Mouse (Mus musculus): ENCODE results near the gene Snrpd2.

Gene Snrpd2

GRCm38 (mm10) chr7:19175708-19176515, 26.4 kb downstream of the Snrpd2 start, which contains the start of gene Eml2:
Eml2 (plus strand) TSS chr7:19176421.
- in situ Hi-C loops (cut with MboI; ENCODE audit: unreplicated experiment in 2 of 2): no loop called here

- in situ Hi-C loops (cut with MboI; ENCODE audit: unreplicated experiment in 2 of 2): no loop called here
Observed at GRCm38 (mm10) chr7:19176516-19176947, 27.0 kb downstream of the Snrpd2 start.

- in situ Hi-C loops (cut with MboI; ENCODE audit: unreplicated experiment in 2 of 2): no loop called here
Observed at GRCm38 (mm10) chr7:19177216-19177615, 27.7 kb downstream of the Snrpd2 start.

GRCm38 (mm10) chr7:19178035-19178434, 28.5 kb downstream of the Snrpd2 start:
- in situ Hi-C loops (cut with MboI; ENCODE audit: unreplicated experiment in 2 of 2): no loop called here

- in situ Hi-C loops (cut with MboI; ENCODE audit: unreplicated experiment in 2 of 2): no loop called here
Observed at GRCm38 (mm10) chr7:19178443-19179092, 29.0 kb downstream of the Snrpd2 start.

GRCm38 (mm10) chr7:19179173-19179572, 29.7 kb downstream of the Snrpd2 start:
- in situ Hi-C loops (cut with MboI; ENCODE audit: unreplicated experiment in 2 of 2): no loop called here

- in situ Hi-C loops (cut with MboI; ENCODE audit: unreplicated experiment in 2 of 2): loop anchor here (5.0 kb wide), 2 partner anchors 52 to 182 kb away; no protein-coding TSS in a partner anchor
Observed at GRCm38 (mm10) chr7:19179936-19180335, 30.4 kb downstream of the Snrpd2 start.

GRCm38 (mm10) chr7:19180862-19181429, 31.4 kb downstream of the Snrpd2 start:
- in situ Hi-C loops (cut with MboI; ENCODE audit: unreplicated experiment in 2 of 2): loop anchor here (5.0 kb wide), 2 partner anchors 51 to 181 kb away; no protein-coding TSS in a partner anchor

- in situ Hi-C loops (cut with MboI; ENCODE audit: unreplicated experiment in 2 of 2): loop anchor here (5.0 kb wide), 2 partner anchors 48 to 178 kb away; no protein-coding TSS in a partner anchor
Observed at GRCm38 (mm10) chr7:19184250-19184649, 34.7 kb downstream of the Snrpd2 start.

GRCm38 (mm10) chr7:19184758-19185157, 35.2 kb downstream of the Snrpd2 start:
- in situ Hi-C loops (cut with MboI; ENCODE audit: unreplicated experiment in 2 of 2): loop anchor here (5.0 kb wide), 2 partner anchors 48 to 178 kb away; no protein-coding TSS in a partner anchor

GRCm38 (mm10) chr7:19194676-19195075, 45.2 kb downstream of the Snrpd2 start:
- in situ Hi-C loops (cut with MboI; ENCODE audit: unreplicated experiment in 2 of 2): loop anchor here (5.0 kb wide), 1 partner anchor 88 kb away; the partner anchor contains the start of genes Ppm1n (in 2 of the 2) and Rtn2 (in 2 of the 2)

- in situ Hi-C loops (cut with MboI; ENCODE audit: unreplicated experiment in 2 of 2): loop anchor here in 1 of 2 experiments (5.0 kb wide), 1 partner anchor 86 kb away; the partner anchor contains the start of genes Ppm1n and Rtn2
Observed at GRCm38 (mm10) chr7:19196676-19197075, 47.2 kb downstream of the Snrpd2 start.

GRCm38 (mm10) chr7:19197985-19198384, 48.5 kb downstream of the Snrpd2 start:
- in situ Hi-C loops (cut with MboI; ENCODE audit: unreplicated experiment in 2 of 2): loop anchor here in 1 of 2 experiments (5.0 kb wide), 1 partner anchor 84 kb away; the partner anchor contains the start of genes Ppm1n and Rtn2

GRCm38 (mm10) chr7:19201660-19202059, 52.1 kb downstream of the Snrpd2 start:
- in situ Hi-C loops (cut with MboI; ENCODE audit: unreplicated experiment in 2 of 2): no loop called here

- in situ Hi-C loops (cut with MboI; ENCODE audit: unreplicated experiment in 2 of 2): no loop called here
Observed at GRCm38 (mm10) chr7:19202065-19202850, 52.7 kb downstream of the Snrpd2 start.
